16 mouse cellular contexts compared by ENCODE assay signal in the genomic region with DNA sequence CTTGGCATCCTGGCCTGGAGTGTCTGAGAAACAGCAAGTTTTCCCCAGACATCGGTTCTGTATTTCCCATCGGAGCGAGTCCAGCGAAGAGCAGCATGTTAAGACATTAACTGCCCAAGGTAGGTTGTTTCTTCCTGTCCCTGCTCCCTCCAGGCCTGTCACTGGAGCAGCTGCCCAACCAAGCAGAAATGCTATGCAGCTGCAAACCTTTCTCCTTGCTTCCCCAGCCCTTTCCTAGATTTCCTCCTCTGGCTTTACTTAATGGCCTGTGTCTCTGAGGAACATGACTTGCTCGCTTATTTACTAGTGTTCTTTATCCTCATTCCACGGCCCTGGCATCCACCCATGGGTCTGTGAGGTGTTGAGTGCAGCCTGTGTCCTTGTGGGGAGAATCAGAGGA. TPM values are rescaled to one million over a fixed set of nuclear protein-coding genes. Genes with fewer than 3 reads are reported as not detected.
DNase-seq lines count a peak whose midpoint lies in the region; ATAC-seq and TF ChIP-seq lines count a peak whose summit lies in the region.
"Had no signal": no experiment of that assay in that cellular context is flagged by ENCODE, and none has a peak within 500 bp of the region (broad histone marks: within the 10 kb centered on the region; RNA-seq: fewer than 3 reads in every experiment).

No protein-coding gene starts in this region.

- H3K9ac ChIP-seq in heart, embryonic 11.5 days (ENCODE audit: low read depth, low read length): no peak overlapping the region
- H3K9ac ChIP-seq in lung, embryonic 15.5 days: no peak overlapping the region
- no peak overlapping the region for H3K9ac ChIP-seq in embryonic facial prominence, embryonic 15.5 days
- no peak overlapping the region for H3K9ac ChIP-seq in limb, embryonic 14.5 days (ENCODE audit: low read depth, low read length, severe bottlenecking)
- H3K9ac ChIP-seq: embryonic facial prominence, embryonic 12.5 days; liver, embryonic 12.5 days; neural tube, embryonic 15.5 days had no signal

- no peak overlapping the region for H3K4me3 ChIP-seq in heart, embryonic 10.5 days
- no peak overlapping the region for H3K4me3 ChIP-seq in heart, embryonic 11.5 days (ENCODE audit: low read depth, low read length)
- H3K4me3 ChIP-seq in lung, embryonic 15.5 days: no peak overlapping the region
- no peak overlapping the region for H3K4me3 ChIP-seq in embryonic facial prominence, embryonic 15.5 days (replicated peaks)
- no peak overlapping the region for H3K4me3 ChIP-seq in limb, embryonic 14.5 days (replicated peaks; ENCODE audit: low read length)
- H3K4me3 ChIP-seq: embryonic facial prominence, embryonic 12.5 days; layer of hippocampus, adult 2 months; left cerebral cortex, adult 2 months; liver, embryonic 12.5 days; neural tube, embryonic 15.5 days had no signal

- H3K4me2 ChIP-seq in heart, embryonic 11.5 days: no peak overlapping the region
- no peak overlapping the region for H3K4me2 ChIP-seq in lung, embryonic 15.5 days
- no peak overlapping the region for H3K4me2 ChIP-seq in embryonic facial prominence, embryonic 15.5 days (replicated peaks)
- no peak overlapping the region for H3K4me2 ChIP-seq in limb, embryonic 14.5 days (replicated peaks; ENCODE audit: low read depth, low read length, severe bottlenecking)
- H3K4me2 ChIP-seq: embryonic facial prominence, embryonic 12.5 days; liver, embryonic 12.5 days; midbrain, embryonic 11.5 days; neural tube, embryonic 15.5 days had no signal

- H3K36me3 ChIP-seq in heart, embryonic 10.5 days: no peaks in the 10 kb centered on the region
- H3K36me3 ChIP-seq in heart, embryonic 11.5 days (ENCODE audit: control insufficient read depth, insufficient read depth, low read length): no peaks in the 10 kb centered on the region
- H3K36me3 ChIP-seq in lung, embryonic 15.5 days: no peaks in the 10 kb centered on the region
- no peaks in the 10 kb centered on the region for H3K36me3 ChIP-seq in embryonic facial prominence, embryonic 15.5 days
- no peaks in the 10 kb centered on the region for H3K36me3 ChIP-seq in limb, embryonic 14.5 days (ENCODE audit: control insufficient read depth, insufficient read depth, low read length)
- H3K36me3 ChIP-seq: embryonic facial prominence, embryonic 12.5 days; liver, embryonic 12.5 days; neural tube, embryonic 15.5 days had no signal

- WGBS in heart, embryonic 10.5 days: 75% methylated on average over 6 of the region's 6 CpGs
- WGBS in heart, embryonic 11.5 days (ENCODE audit: insufficient replicate concordance): 75% methylated on average over 6 of the region's 6 CpGs
- 62% methylated on average over 6 of the region's 6 CpGs for WGBS in lung, embryonic 15.5 days
- 54% methylated on average over 6 of the region's 6 CpGs for WGBS in embryonic facial prominence, embryonic 15.5 days
- WGBS in limb, embryonic 14.5 days: 47% methylated on average over 6 of the region's 6 CpGs

- ATAC-seq in heart, embryonic 11.5 days (replicated peaks; ENCODE audit: insufficient number of reproducible peaks, low FRiP score, low TSS enrichment): no peak
- ATAC-seq in lung, embryonic 15.5 days (ENCODE audit: borderline replicate concordance, extremely low read depth, low FRiP score, low TSS enrichment): no peak
- ATAC-seq in embryonic facial prominence, embryonic 15.5 days (ENCODE audit: insufficient number of reproducible peaks, low FRiP score, low TSS enrichment, low read depth): no peak
- ATAC-seq in limb, embryonic 14.5 days (ENCODE audit: low FRiP score, low read depth): no peak
- ATAC-seq: liver, embryonic 12.5 days had no signal

- no peak for TF ChIP-seq POLR2A in limb, embryonic 14.5 days (IDR thresholded peaks at IDR 0.05; ENCODE audit: borderline replicate concordance, extremely low read depth, insufficient read depth, insufficient read length)

- H3K27ac ChIP-seq in heart, embryonic 10.5 days: no peak overlapping the region
- no peak overlapping the region for H3K27ac ChIP-seq in heart, embryonic 11.5 days (ENCODE audit: low read depth, low read length)
- H3K27ac ChIP-seq in lung, embryonic 15.5 days: 0 out of 2 replicates have a peak overlapping the region, but pooled peaks have one; percentile 2
- peak overlapping the region; percentile 28; the same call in 1 of the 2 replicates for H3K27ac ChIP-seq in embryonic facial prominence, embryonic 15.5 days (replicated peaks)
- 0 out of 2 replicates have a peak overlapping the region, but pooled peaks have one; percentile 28 for H3K27ac ChIP-seq in limb, embryonic 14.5 days (replicated peaks; ENCODE audit: low read depth, low read length)
- H3K27ac ChIP-seq: embryonic facial prominence, embryonic 12.5 days; layer of hippocampus, adult 2 months; left cerebral cortex, adult 2 months; liver, embryonic 12.5 days; neural tube, embryonic 15.5 days had no signal

- peak; percentile 46 for DNase-seq in heart, embryonic 10.5 days (ENCODE audit: low spot score)
- no peak for DNase-seq in lung, postnatal 25 days (ENCODE audit: low spot score)
- peak; percentile 38 for DNase-seq in limb, embryonic 14.5 days (ENCODE audit: low spot score)
- DNase-seq in spleen, postnatal 14 days (ENCODE audit: low spot score in 2 of 2): no peak
- DNase-seq: cerebellum, adult 11 months; lung, postnatal 4 days; thymus, adult 2 months had no signal

- H3K9me3 ChIP-seq in heart, embryonic 10.5 days: no peaks in the 10 kb centered on the region
- no peaks in the 10 kb centered on the region for H3K9me3 ChIP-seq in heart, embryonic 11.5 days (replicated peaks; ENCODE audit: control insufficient read depth, low read length)
- H3K9me3 ChIP-seq in lung, embryonic 15.5 days: no peaks in the 10 kb centered on the region
- no peaks in the 10 kb centered on the region for H3K9me3 ChIP-seq in embryonic facial prominence, embryonic 15.5 days (replicated peaks)
- 0 out of 2 replicates have a peak, but pooled peaks cover 4% of the 10 kb centered on the region for H3K9me3 ChIP-seq in limb, embryonic 14.5 days (ENCODE audit: control insufficient read depth, low read length)
- H3K9me3 ChIP-seq: embryonic facial prominence, embryonic 12.5 days; liver, embryonic 12.5 days had no signal

- H3K27me3 ChIP-seq in heart, embryonic 10.5 days (ENCODE audit: insufficient read depth, poor library complexity, severe bottlenecking): 0 out of 2 replicates have a peak, but pooled peaks cover 3% of the 10 kb centered on the region
- H3K27me3 ChIP-seq in heart, embryonic 11.5 days (ENCODE audit: control insufficient read depth, insufficient read depth, low read length): no peaks in the 10 kb centered on the region
- no peaks in the 10 kb centered on the region for H3K27me3 ChIP-seq in lung, embryonic 15.5 days
- no peaks in the 10 kb centered on the region for H3K27me3 ChIP-seq in embryonic facial prominence, embryonic 15.5 days
- no peaks in the 10 kb centered on the region for H3K27me3 ChIP-seq in limb, embryonic 14.5 days (ENCODE audit: control insufficient read depth, insufficient read depth, low read length)
- H3K27me3 ChIP-seq: embryonic facial prominence, embryonic 12.5 days; liver, embryonic 12.5 days; neural tube, embryonic 15.5 days had no signal

- peaks cover 18% of the 10 kb centered on the region for H3K4me1 ChIP-seq in heart, embryonic 10.5 days
- H3K4me1 ChIP-seq in heart, embryonic 11.5 days (ENCODE audit: control insufficient read depth, insufficient read depth, low read length): no peaks in the 10 kb centered on the region; the same call in 1 of the 2 replicates
- H3K4me1 ChIP-seq in lung, embryonic 15.5 days: peaks cover 58% of the 10 kb centered on the region
- H3K4me1 ChIP-seq in embryonic facial prominence, embryonic 15.5 days: peaks cover 27% of the 10 kb centered on the region
- peaks cover 22% of the 10 kb centered on the region for H3K4me1 ChIP-seq in limb, embryonic 14.5 days (ENCODE audit: control insufficient read depth, insufficient read depth, low read length)
- H3K4me1 ChIP-seq: liver, embryonic 12.5 days had no signal

RNA-seq across cellular contexts. Expression of gene Jun, which starts 41.6 kb away (rescaled TPM):
- polyA plus RNA-seq in heart, embryonic 10.5 days (2016; fragmentation: Nextera tagmentation; extraction: Ambion mirVana): 75.7 and 76.6 TPM in 2 replicates
- 33.6 and 34.5 TPM in 2 replicates for polyA plus RNA-seq in heart, embryonic 11.5 days (2014; fragmentation: Nextera tagmentation; extraction: Ambion mirVana)
- 123 and 124 TPM in 2 replicates for polyA plus RNA-seq in lung, embryonic 15.5 days (2015; fragmentation: Nextera tagmentation; extraction: Ambion mirVana)
- polyA plus RNA-seq in embryonic facial prominence, embryonic 15.5 days (2015; fragmentation: Nextera tagmentation; extraction: Ambion mirVana): 92.4 and 105 TPM in 2 replicates
- 65.3 and 91.6 TPM in 2 replicates for polyA plus RNA-seq in limb, embryonic 14.5 days (2012; rRNA removed)
- polyA plus RNA-seq in limb, embryonic 14.5 days (2014; fragmentation: Nextera tagmentation; extraction: Ambion mirVana): 50.6 and 56.2 TPM in 2 replicates

Comparison
In these comparisons a context has a peak if more than half of its experiments do, and no peak if none do; other contexts are left out.
1. DNase-seq: peak in heart, embryonic 10.5 days (single experiment) and limb, embryonic 14.5 days (single experiment); none in lung, postnatal 25 days (single experiment) and spleen, postnatal 14 days (0 of 2).
2. H3K27ac ChIP-seq: peak in lung, embryonic 15.5 days (single experiment), embryonic facial prominence, embryonic 15.5 days (single experiment) and limb, embryonic 14.5 days (single experiment); none in heart, embryonic 10.5 days (single experiment) and heart, embryonic 11.5 days (single experiment).